Mouse (Mus musculus) liver, embryonic 13.5 days (tissue): Measurements from ENCODE around the gene Gm13275. TPM values are rescaled to one million over a fixed set of nuclear protein-coding genes. Genes with fewer than 3 reads are reported as not detected.
"Not testable (repeated sequence)": the region's sequence is repeated elsewhere in the genome, so short reads cannot be mapped to it uniquely, and the experiment has no call there.

Source experiments
- ATAC-seq: fragments of 200-750 bp; cut with Nextera tagmentation; 2 replicates; pipeline ENCODE4 v1.8.0; 2017; ENCODE audit warnings: low read depth, mild to moderate bottlenecking, moderate number of reproducible peaks, moderate library complexity
- DNase-seq: peaks from one replicate; pipeline ENCODE4 v3.0.0; 2022
- H3K27ac ChIP-seq: fragments of 300-500 bp; sonication (generic); 2 replicates; pipeline ENCODE4 v1.5.1; 2015; ENCODE audit warnings: moderate library complexity, mild to moderate bottlenecking, inconsistent platforms
- H3K27me3 ChIP-seq: fragments of 300-500 bp; sonication (generic); 2 replicates; pipeline ENCODE4 v1.6.1; 2015; ENCODE audit warnings: mild to moderate bottlenecking, inconsistent platforms
- H3K36me3 ChIP-seq: fragments of 300-500 bp; sonication (generic); 2 replicates; pipeline ENCODE4 v1.6.1; 2015; ENCODE audit warnings: mild to moderate bottlenecking, inconsistent platforms
- H3K4me1 ChIP-seq: fragments of 300-500 bp; sonication (generic); replicated peaks from 2 replicates; pipeline ENCODE4 v1.6.1; 2015; ENCODE audit warnings: inconsistent platforms
- H3K4me2 ChIP-seq: fragments of 300-500 bp; sonication (generic); 2 replicates; pipeline ENCODE4 v1.6.1; 2015; ENCODE audit warnings: inconsistent platforms, mild to moderate bottlenecking, moderate library complexity
- H3K4me3 ChIP-seq: fragments of 300-500 bp; sonication (generic); replicated peaks from 2 replicates; pipeline ENCODE4 v1.5.1; 2015; ENCODE audit warnings: mild to moderate bottlenecking, inconsistent platforms
- H3K9ac ChIP-seq: fragments of 300-500 bp; sonication (generic); 2 replicates; pipeline ENCODE4 v1.6.1; 2015; ENCODE audit warnings: mild to moderate bottlenecking, inconsistent platforms
- H3K9me3 ChIP-seq: fragments of 300-500 bp; sonication (generic); replicated peaks from 2 replicates; pipeline ENCODE4 v1.6.1; 2016; ENCODE audit warnings: inconsistent platforms
- WGBS: fragments of 180-500 bp; shearing (Covaris S2); methylation state at CpG from one replicate; pipeline ENCODE4 v1.1.7; 2015; ENCODE audit not compliant: insufficient replicate concordance; 5-methylcytosine and 5-hydroxymethylcytosine counted together
- polyA plus RNA-seq: library from polyadenylated mRNA; unstranded; fragments of >200 nt; fragmentation: Nextera tagmentation; extraction: Ambion mirVana; gene quantifications from 2 replicates; pipeline ENCODE4 v1.2.1, GENCODE M21; 2015

Gm13275 gene
- polyA plus RNA-seq, 1 experiment from 2014 or later: not detected

GRCm38 (mm10) chr4:88802954-88803353 lies 8.7 kb downstream of the Gm13275 start, which contains the start of gene Gm13287:
Gene Gm13287 (plus strand): TSS chr4:88803254.
- H3K4me2 ChIP-seq: peak within 1 kb of the TSS; percentile 30; the same call in 1 of the 2 replicates
- not testable (repeated sequence) for H3K9me3 ChIP-seq

GRCm38 (mm10) chr4:88805231-88805630 lies 10.9 kb downstream of the Gm13275 start, which contains the start of gene Gm13288:
Gene Gm13288 (plus strand): TSS chr4:88805531.
- not testable (repeated sequence) for H3K4me3 ChIP-seq, H3K9ac ChIP-seq, ATAC-seq, H3K27ac ChIP-seq, H3K36me3 ChIP-seq, DNase-seq, H3K4me1 ChIP-seq, H3K9me3 ChIP-seq
- WGBS: no CpG with 5 or more reads among the region's 8 CpGs
- Histone ChIP-seq H3K27me3 (peaks cover 12% of the 10 kb centered on the region; the same call in 1 of the 2 replicates), H3K4me2 (peak within 1 kb of the TSS; percentile 42; the same call in 1 of the 2 replicates)

More at GRCm38 (mm10) chr4:88802954-88803353, 8.7 kb downstream of the Gm13275 start, which contains the start of gene Gm13287:
- DNase-seq, H3K4me1 ChIP-seq, ATAC-seq, H3K36me3 ChIP-seq, H3K9ac ChIP-seq, H3K4me3 ChIP-seq, H3K27ac ChIP-seq: not testable (repeated sequence)
- peaks cover 11% of the 10 kb centered on the region; the same call in 1 of the 2 replicates for H3K27me3 ChIP-seq
- WGBS: no CpG with 5 or more reads among the region's 29 CpGs

DNA sequence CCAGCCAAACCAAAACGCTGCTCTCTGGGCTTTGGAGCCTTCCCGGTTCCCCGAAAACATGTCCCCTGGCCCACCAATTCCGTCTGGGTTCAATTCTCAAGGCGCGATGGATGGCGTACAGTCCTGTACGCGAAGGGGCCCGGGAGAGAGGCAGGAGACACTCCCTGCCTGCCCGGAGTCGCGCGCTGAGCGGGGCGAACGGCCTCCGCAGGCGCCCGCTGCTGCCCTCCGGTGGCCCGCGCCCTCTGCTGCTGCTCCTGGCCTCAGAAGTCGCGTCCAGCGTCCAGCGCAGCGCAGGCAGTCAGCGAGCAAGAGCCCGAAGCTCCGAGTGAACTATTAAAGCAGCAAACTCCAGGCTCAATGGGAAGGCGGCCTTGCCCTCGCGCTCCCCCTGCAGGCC lies 11.5 kb downstream of the Gm13275 start:
- Histone ChIP-seq H3K4me2 (peak overlapping the region; percentile 42; the same call in 1 of the 2 replicates), H3K27me3 (peaks cover 12% of the 10 kb centered on the region; the same call in 1 of the 2 replicates)
- 0% methylated on average over 9 of the region's 34 CpGs for WGBS
- H3K4me3 ChIP-seq, H3K9ac ChIP-seq, H3K9me3 ChIP-seq, DNase-seq, ATAC-seq, H3K4me1 ChIP-seq, H3K27ac ChIP-seq, H3K36me3 ChIP-seq: not testable (repeated sequence)

GRCm38 (mm10) chr4:88815928-88816327 lies 21.6 kb downstream of the Gm13275 start, which contains the start of gene Ifna7:
Gene Ifna7 (plus strand): TSS chr4:88816228.
- H3K4me2 ChIP-seq: no peak within 1 kb of the TSS
- no peak within 1 kb of the TSS for H3K27ac ChIP-seq
- ATAC-seq: no peak
- 0 out of 2 replicates have a peak, but pooled peaks cover 4% of the 10 kb centered on the region for H3K27me3 ChIP-seq
- H3K4me1 ChIP-seq: no peaks in the 10 kb centered on the region
- no peak within 1 kb of the TSS for H3K9ac ChIP-seq
- H3K36me3 ChIP-seq: no peaks in the 10 kb centered on the region
- 35% methylated on average over 3 of the region's 3 CpGs for WGBS
- H3K4me3 ChIP-seq: no peak within 1 kb of the TSS
- no peaks in the 10 kb centered on the region for H3K9me3 ChIP-seq
- no peak for DNase-seq

- Histone ChIP-seq H3K4me1 (no peaks in the 10 kb centered on the region), H3K9me3 (no peaks in the 10 kb centered on the region), H3K36me3 (no peaks in the 10 kb centered on the region), H3K27me3 (0 out of 2 replicates have a peak, but pooled peaks cover 4% of the 10 kb centered on the region), H3K27ac (no peak within 1 kb of the TSS), H3K9ac (no peak within 1 kb of the TSS), H3K4me3 (no peak within 1 kb of the TSS), H3K4me2 (no peak within 1 kb of the TSS)
- WGBS: 52% methylated on average over 1 of the region's 1 CpGs
- no peak for ATAC-seq
- DNase-seq: no peak
Observed at GRCm38 (mm10) chr4:88819659-88820058, 25.4 kb downstream of the Gm13275 start, which contains the start of gene Ifna11. Gene Ifna11 (plus strand): TSS chr4:88819959.

DNA sequence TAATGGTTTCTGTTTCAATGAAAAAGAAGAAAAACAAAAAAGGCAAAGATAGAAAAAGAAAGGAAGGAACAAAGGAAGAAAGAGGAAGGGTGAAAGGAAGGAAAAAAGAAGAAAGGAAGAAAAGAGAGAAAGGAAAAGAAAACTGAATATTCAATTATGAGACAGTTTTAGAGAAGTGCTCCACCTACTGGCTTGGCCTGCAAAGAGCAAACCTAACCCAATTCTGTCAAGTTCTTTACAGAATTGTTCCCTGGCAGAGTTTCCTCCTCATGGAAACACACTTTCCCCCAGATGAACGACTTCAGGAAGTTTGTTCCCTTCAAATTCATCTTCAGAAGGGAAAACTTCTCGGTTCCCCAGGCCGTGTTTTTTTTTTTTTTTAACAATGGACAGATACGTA lies 28.7 kb downstream of the Gm13275 start:
- H3K36me3 ChIP-seq: no peaks in the 10 kb centered on the region
- WGBS: 19% methylated on average over 4 of the region's 4 CpGs
- no peaks in the 10 kb centered on the region for H3K27me3 ChIP-seq
- no peak overlapping the region for H3K4me2 ChIP-seq
- DNase-seq (no peak), ATAC-seq (no peak)
- H3K27ac ChIP-seq: no peak overlapping the region
- no peak overlapping the region for H3K4me3 ChIP-seq
- H3K9ac ChIP-seq: no peak overlapping the region
- no peaks in the 10 kb centered on the region for H3K9me3 ChIP-seq
- no peaks in the 10 kb centered on the region for H3K4me1 ChIP-seq

- H3K4me3 ChIP-seq, H3K4me2 ChIP-seq, H3K9me3 ChIP-seq, H3K27ac ChIP-seq, H3K36me3 ChIP-seq, H3K4me1 ChIP-seq, DNase-seq, ATAC-seq, H3K9ac ChIP-seq, H3K27me3 ChIP-seq: not testable (repeated sequence)
Observed at GRCm38 (mm10) chr4:88827116-88827515, 32.8 kb downstream of the Gm13275 start, which contains the start of gene Ifna6. Gene Ifna6 (plus strand): TSS chr4:88827416.

DNA sequence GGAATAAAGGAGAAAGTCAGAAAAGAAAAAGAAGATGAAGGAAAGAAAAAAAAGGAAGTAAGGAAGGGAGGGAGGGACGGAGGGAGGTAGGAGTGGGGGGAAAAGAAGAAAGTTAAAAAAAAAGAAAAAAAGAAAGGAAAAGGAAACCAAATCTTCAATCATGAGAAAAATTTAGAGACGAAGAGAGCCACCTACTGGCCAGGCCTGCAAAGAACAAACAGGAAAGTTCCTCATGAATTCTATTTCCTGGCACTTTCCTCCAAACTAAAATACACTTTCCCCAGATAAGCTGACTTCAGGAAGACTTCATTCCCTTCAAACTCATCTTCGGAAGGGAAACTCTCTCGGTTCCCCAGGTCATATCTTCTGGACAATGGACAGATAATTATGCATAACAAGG lies 36.2 kb downstream of the Gm13275 start:
- ATAC-seq (no peak), DNase-seq (no peak)
- Histone ChIP-seq H3K27ac (no peak overlapping the region), H3K36me3 (no peaks in the 10 kb centered on the region), H3K9ac (no peak overlapping the region), H3K4me3 (no peak overlapping the region), H3K4me2 (no peak overlapping the region), H3K27me3 (no peaks in the 10 kb centered on the region), H3K4me1 (no peaks in the 10 kb centered on the region), H3K9me3 (no peaks in the 10 kb centered on the region)
- WGBS: 16% methylated on average over 4 of the region's 4 CpGs

DNA sequence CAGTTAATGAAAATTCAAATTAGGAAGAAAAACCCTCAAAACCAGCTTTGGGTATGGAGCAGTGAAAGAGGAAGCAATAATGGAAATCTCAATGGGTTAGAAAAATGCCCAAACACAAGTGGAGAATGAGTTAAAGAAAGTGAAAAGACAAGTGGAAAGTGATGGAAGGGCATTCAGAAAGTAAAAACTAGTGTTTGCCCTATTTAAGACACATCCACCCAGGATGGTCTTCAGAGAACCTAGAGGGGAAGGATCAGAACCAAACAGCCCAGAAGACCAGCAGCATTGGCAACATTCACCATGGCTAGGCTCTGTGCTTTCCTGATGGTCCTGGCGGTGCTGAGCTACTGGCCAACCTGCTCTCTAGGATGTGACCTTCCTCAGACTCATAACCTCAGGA lies 40.9 kb downstream of the Gm13275 start, which contains the start of gene Ifna5:
Gene Ifna5 (plus strand): TSS at position 301 of the 400 bp plus-strand sequence.
- ATAC-seq, H3K9ac ChIP-seq, H3K9me3 ChIP-seq, H3K36me3 ChIP-seq, H3K4me3 ChIP-seq, DNase-seq, H3K27ac ChIP-seq, H3K4me1 ChIP-seq, H3K4me2 ChIP-seq, H3K27me3 ChIP-seq: not testable (repeated sequence)
- WGBS: 77% methylated on average over 1 of the region's 1 CpGs

GRCm38 (mm10) chr4:88838828-88839227 lies 44.5 kb downstream of the Gm13275 start:
- ATAC-seq: no peak
- H3K4me2 ChIP-seq: no peak overlapping the region
- H3K9me3 ChIP-seq: no peaks in the 10 kb centered on the region
- WGBS: 27% methylated on average over 3 of the region's 3 CpGs
- no peaks in the 10 kb centered on the region for H3K27me3 ChIP-seq
- H3K4me1 ChIP-seq: no peaks in the 10 kb centered on the region
- no peak overlapping the region for H3K27ac ChIP-seq
- H3K36me3 ChIP-seq: no peaks in the 10 kb centered on the region
- no peak overlapping the region for H3K9ac ChIP-seq
- H3K4me3 ChIP-seq: no peak overlapping the region
- DNase-seq: no peak

DNA sequence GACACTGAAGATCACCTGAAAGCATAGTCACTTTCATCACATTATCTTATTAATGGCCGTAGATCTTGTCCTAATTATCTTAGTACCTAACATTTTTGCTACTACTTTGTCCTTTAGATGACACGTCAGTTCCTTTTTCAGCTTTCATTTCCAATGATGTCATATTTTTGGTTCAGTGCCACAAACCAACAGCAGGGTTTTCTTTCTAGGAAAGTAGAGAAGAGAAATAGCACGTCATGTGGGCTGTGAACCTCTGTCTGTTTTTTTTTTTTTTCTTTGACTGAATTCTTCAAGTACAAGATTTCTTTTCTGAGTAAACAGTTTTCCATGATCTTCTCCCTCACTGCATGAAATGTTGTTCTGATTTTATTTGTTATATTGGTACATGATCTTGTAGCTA lies 45.8 kb downstream of the Gm13275 start:
- no peak overlapping the region for H3K4me2 ChIP-seq
- DNase-seq (no peak), ATAC-seq (no peak)
- H3K4me1 ChIP-seq: no peaks in the 10 kb centered on the region
- H3K27me3 ChIP-seq: no peaks in the 10 kb centered on the region
- H3K27ac ChIP-seq: no peak overlapping the region
- no peak overlapping the region for H3K9ac ChIP-seq
- no peak overlapping the region for H3K4me3 ChIP-seq
- H3K36me3 ChIP-seq: no peaks in the 10 kb centered on the region
- WGBS: 40% methylated on average over 3 of the region's 3 CpGs
- no peaks in the 10 kb centered on the region for H3K9me3 ChIP-seq

GRCm38 (mm10) chr4:88841438-88841911 lies 47.2 kb downstream of the Gm13275 start, which contains the start of gene Ifna4:
Gene Ifna4 (plus strand): TSS chr4:88841861.
- H3K9me3 ChIP-seq: no peaks in the 10 kb centered on the region
- no peak within 1 kb of the TSS for H3K9ac ChIP-seq

More at GRCm38 (mm10) chr4:88841438-88841911, 47.2 kb downstream of the Gm13275 start, which contains the start of gene Ifna4:
- Histone ChIP-seq H3K4me3 (no peak within 1 kb of the TSS), H3K4me1 (no peaks in the 10 kb centered on the region), H3K27me3 (no peaks in the 10 kb centered on the region), H3K4me2 (no peak within 1 kb of the TSS), H3K27ac (no peak within 1 kb of the TSS), H3K36me3 (no peaks in the 10 kb centered on the region)
- WGBS: 27% methylated on average over 2 of the region's 2 CpGs
- ATAC-seq (no peak), DNase-seq (no peak)
